Mouse (Mus musculus) forebrain, embryonic 12.5 days (tissue): ENCODE results near the gene Muc13. TPM values are rescaled to one million over a fixed set of nuclear protein-coding genes. Genes with fewer than 3 reads are reported as not detected.

ENCODE experiments used
- ATAC-seq: fragments of 200-750 bp; cut with Nextera tagmentation; 2 replicates; pipeline ENCODE4 v1.8.0; 2017; ENCODE audit warnings: moderate TSS enrichment; ENCODE audit not compliant: low FRiP score
- H3K27ac ChIP-seq: fragments of 300-500 bp; sonication (generic); 2 replicates; pipeline ENCODE4 v1.5.1; 2016; ENCODE audit warnings: mild to moderate bottlenecking
- H3K27me3 ChIP-seq: fragments of 300-500 bp; sonication (generic); 2 replicates; pipeline ENCODE4 v1.6.1; 2016; ENCODE audit warnings: mild to moderate bottlenecking
- H3K36me3 ChIP-seq: fragments of 300-500 bp; sonication (generic); replicated peaks from 2 replicates; pipeline ENCODE4 v1.6.1; 2016; ENCODE audit warnings: mild to moderate bottlenecking
- H3K4me1 ChIP-seq: fragments of 300-500 bp; sonication (generic); 2 replicates; pipeline ENCODE4 v1.6.1; 2016
- H3K4me2 ChIP-seq: fragments of 300-500 bp; sonication (generic); 2 replicates; pipeline ENCODE4 v1.6.1; 2016; ENCODE audit warnings: mild to moderate bottlenecking, moderate library complexity
- H3K4me3 ChIP-seq: fragments of 300-500 bp; sonication (generic); replicated peaks from 2 replicates; pipeline ENCODE4 v1.5.1; 2016; ENCODE audit warnings: mild to moderate bottlenecking
- H3K9ac ChIP-seq: fragments of 300-500 bp; sonication (generic); 2 replicates; pipeline ENCODE4 v1.6.1; 2016; ENCODE audit warnings: mild to moderate bottlenecking
- H3K9me3 ChIP-seq: fragments of 300-500 bp; sonication (generic); 2 replicates; pipeline ENCODE4 v1.6.1; 2016
- WGBS: fragments of 180-500 bp; shearing (Covaris S2); methylation state at CpG from one replicate; pipeline ENCODE4 v1.1.7; 2016; 5-methylcytosine and 5-hydroxymethylcytosine counted together
- polyA plus RNA-seq: library from polyadenylated mRNA; unstranded; fragments of >200 nt; fragmentation: Nextera tagmentation; extraction: Ambion mirVana; gene quantifications from 2 replicates; pipeline ENCODE4 v1.2.1, GENCODE M21; 2016

Gene Muc13
- polyA plus RNA-seq, 1 experiment from 2014 or later: 0.13 TPM

DNA sequence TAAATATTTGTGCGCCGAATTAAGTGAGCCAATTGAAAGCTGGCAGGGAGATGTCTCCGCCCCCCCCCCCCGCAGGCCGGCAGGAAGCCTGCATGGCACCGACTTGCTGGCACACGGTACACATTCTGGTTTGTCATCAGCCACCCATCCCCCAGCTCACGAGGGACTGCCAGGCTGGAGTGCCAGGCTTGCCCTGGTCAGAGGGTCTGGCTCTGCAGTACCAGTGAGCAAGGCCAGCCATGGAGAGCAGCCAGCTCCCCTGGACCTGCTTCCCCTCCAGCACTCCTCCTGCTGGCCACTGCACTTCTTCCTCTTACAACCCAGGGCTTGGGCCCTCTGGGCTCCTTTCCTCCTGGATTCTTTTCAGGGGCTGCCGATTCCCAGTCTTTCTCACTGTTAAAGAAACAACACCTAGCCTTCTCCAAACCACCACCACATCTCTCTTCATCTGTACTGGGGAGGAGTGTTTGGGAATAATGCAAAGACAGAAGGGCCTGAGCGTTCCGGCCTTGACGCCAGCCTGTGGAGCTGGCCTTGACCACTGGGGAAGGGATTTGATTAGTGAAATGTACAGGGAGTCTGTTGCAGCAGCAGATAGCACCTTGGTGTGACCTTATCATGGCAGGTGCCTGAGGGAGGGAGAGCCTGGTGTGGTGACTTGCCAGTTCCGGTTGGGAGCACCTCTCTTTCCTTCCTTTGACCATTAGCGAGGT, 66.3 kb downstream of the Muc13 start:
- no peaks in the 10 kb centered on the region for H3K27me3 ChIP-seq
- 0 out of 2 replicates have a peak, but pooled peaks have one; percentile 30 for ATAC-seq
- 41% methylated on average over 14 of the region's 14 CpGs for WGBS
- H3K36me3 ChIP-seq: no peaks in the 10 kb centered on the region
- H3K4me3 ChIP-seq: no peak overlapping the region
- H3K9ac ChIP-seq: 0 out of 2 replicates have a peak overlapping the region, but pooled peaks have one; percentile 17
- H3K27ac ChIP-seq: no peak overlapping the region
- H3K9me3 ChIP-seq: no peaks in the 10 kb centered on the region
- H3K4me1 ChIP-seq: peaks cover 10% of the 10 kb centered on the region
- H3K4me2 ChIP-seq: peak overlapping the region; percentile 25

DNA sequence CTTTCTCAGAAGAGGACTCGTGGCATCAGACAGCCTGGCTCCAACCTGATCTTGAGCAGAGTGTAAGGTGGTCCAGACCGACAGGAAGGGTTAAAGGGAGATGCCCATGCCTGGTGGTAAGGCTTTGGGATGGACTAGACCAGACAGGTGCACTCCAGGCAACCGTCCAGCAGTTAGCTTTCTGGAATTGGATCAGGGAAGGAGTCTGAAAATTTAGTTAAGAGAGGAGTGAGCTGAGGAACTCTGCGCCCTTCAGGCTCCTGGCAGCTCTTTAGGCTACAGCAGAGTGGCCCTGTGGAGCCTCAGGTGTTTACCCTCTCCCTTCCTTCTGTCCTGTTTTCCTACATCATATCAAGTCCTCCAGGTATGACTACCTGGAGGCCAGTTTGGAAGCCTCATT, 68.6 kb downstream of the Muc13 start:
- ATAC-seq: no peak
- H3K36me3 ChIP-seq: no peaks in the 10 kb centered on the region
- no peak overlapping the region for H3K4me2 ChIP-seq
- 86% methylated on average over 4 of the region's 4 CpGs for WGBS
- no peak overlapping the region for H3K4me3 ChIP-seq
- H3K27me3 ChIP-seq: no peaks in the 10 kb centered on the region
- no peak overlapping the region for H3K9ac ChIP-seq
- no peak overlapping the region for H3K27ac ChIP-seq
- no peaks in the 10 kb centered on the region for H3K9me3 ChIP-seq
- H3K4me1 ChIP-seq: peaks cover 10% of the 10 kb centered on the region

GRCm38 (mm10) chr16:33863208-33863751, 69.4 kb downstream of the Muc13 start:
- H3K9me3 ChIP-seq: no peaks in the 10 kb centered on the region
- no peaks in the 10 kb centered on the region for H3K27me3 ChIP-seq
- H3K27ac ChIP-seq: no peak overlapping the region
- H3K36me3 ChIP-seq: no peaks in the 10 kb centered on the region
- H3K4me3 ChIP-seq: no peak overlapping the region
- no peak for ATAC-seq
- H3K9ac ChIP-seq: no peak overlapping the region
- H3K4me1 ChIP-seq: peaks cover 10% of the 10 kb centered on the region
- H3K4me2 ChIP-seq: no peak overlapping the region
- 79% methylated on average over 5 of the region's 5 CpGs for WGBS

Other genes with a start within 250 kb of the Muc13 start
- gene Heg1, start 109.7 kb upstream of the Muc13 start, polyA plus RNA-seq: 36.5 and 37.7 TPM in 2 replicates
- gene Itgb5, start 35.6 kb downstream of the Muc13 start, polyA plus RNA-seq: 15.7 and 23.1 TPM in 2 replicates
- gene Umps, start 173.0 kb downstream of the Muc13 start, polyA plus RNA-seq: 56.5 and 56.9 TPM in 2 replicates